In genomic region chr4:59381007-59381743, GRCm38 (mm10) we compare ENCODE assay signal across 9 mouse cellular contexts. TPM values are rescaled to one million over a fixed set of nuclear protein-coding genes. Genes with fewer than 3 reads are reported as not detected.
DNase-seq lines count a peak whose midpoint lies in the region; ATAC-seq and TF ChIP-seq lines count a peak whose summit lies in the region.
"Had no signal": no experiment of that assay in that cellular context is flagged by ENCODE, and none has a peak within 500 bp of the region (broad histone marks: within the 10 kb centered on the region; RNA-seq: fewer than 3 reads in every experiment).

No protein-coding gene starts in this region.

- 71% methylated on average over 13 of the region's 13 CpGs for WGBS in heart, embryonic 11.5 days (ENCODE audit: insufficient replicate concordance)
- WGBS in intestine, embryonic 16.5 days = 67% methylated on average over 13 of the region's 13 CpGs
- WGBS in neural tube, embryonic 15.5 days = 58% methylated on average over 13 of the region's 13 CpGs

- no peak for ATAC-seq in heart, embryonic 11.5 days (replicated peaks; ENCODE audit: insufficient number of reproducible peaks, low FRiP score, low TSS enrichment)
- peak; percentile 42 for ATAC-seq in intestine, embryonic 16.5 days
- peak; percentile 82 for ATAC-seq in neural tube, embryonic 15.5 days (ENCODE audit: low FRiP score)

- no peak overlapping the region for H3K4me2 ChIP-seq in heart, embryonic 11.5 days
- H3K4me2 ChIP-seq in intestine, embryonic 16.5 days (ENCODE audit: low read depth, low read length) = no peak overlapping the region
- no peak overlapping the region for H3K4me2 ChIP-seq in neural tube, embryonic 15.5 days

- H3K9me3 ChIP-seq in heart, embryonic 11.5 days (replicated peaks; ENCODE audit: control insufficient read depth, low read length) = no peaks in the 10 kb centered on the region
- no peaks in the 10 kb centered on the region for H3K9me3 ChIP-seq in intestine, embryonic 16.5 days (ENCODE audit: control insufficient read depth, low read length)
- H3K9me3 ChIP-seq in neural tube, embryonic 15.5 days (replicated peaks) = no peaks in the 10 kb centered on the region
- H3K9me3 ChIP-seq: G1E had no signal

- no peak for TF ChIP-seq POLR2A in brain, embryonic 14.5 days (IDR thresholded peaks at IDR 0.05; ENCODE audit: borderline replicate concordance, extremely low read depth, insufficient read depth, insufficient read length, poor library complexity, severe bottlenecking)

- intact Hi-C loops in left cerebral cortex, adult 2 months (cut with DNase I) = loop anchor here (1.0 to 5.0 kb wide), 5 partner anchors 81 to 491 kb away; partner anchors contain the start of gene Ptbp3

- H3K27me3 ChIP-seq in heart, embryonic 11.5 days (ENCODE audit: control insufficient read depth, insufficient read depth, low read length) = no peaks in the 10 kb centered on the region
- H3K27me3 ChIP-seq in intestine, embryonic 16.5 days (replicated peaks; ENCODE audit: control insufficient read depth, insufficient read depth, low read length) = no peaks in the 10 kb centered on the region
- no peaks in the 10 kb centered on the region for H3K27me3 ChIP-seq in neural tube, embryonic 15.5 days (replicated peaks)

- no peak overlapping the region for H3K4me3 ChIP-seq in heart, embryonic 11.5 days (ENCODE audit: low read depth, low read length)
- no peak overlapping the region for H3K4me3 ChIP-seq in intestine, embryonic 16.5 days (ENCODE audit: low read length)
- H3K4me3 ChIP-seq in left cerebral cortex, adult 2 months = no peak overlapping the region
- no peak overlapping the region for H3K4me3 ChIP-seq in neural tube, embryonic 15.5 days (replicated peaks)

- no peak overlapping the region for H3K9ac ChIP-seq in heart, embryonic 11.5 days (ENCODE audit: low read depth, low read length)
- H3K9ac ChIP-seq in intestine, embryonic 16.5 days (ENCODE audit: low read depth, low read length) = no peak overlapping the region
- H3K9ac ChIP-seq in neural tube, embryonic 15.5 days (replicated peaks) = no peak overlapping the region

- H3K36me3 ChIP-seq in heart, embryonic 11.5 days (ENCODE audit: control insufficient read depth, insufficient read depth, low read length) = no peaks in the 10 kb centered on the region; the same call in 1 of the 2 replicates
- H3K36me3 ChIP-seq in intestine, embryonic 16.5 days (ENCODE audit: control insufficient read depth, insufficient read depth, low read length) = 0 out of 2 replicates have a peak, but pooled peaks cover 3% of the 10 kb centered on the region
- H3K36me3 ChIP-seq in neural tube, embryonic 15.5 days = no peaks in the 10 kb centered on the region

- DNase-seq in heart, adult 18-20 months = peak; percentile 75 to 81
- peak; percentile 81 for DNase-seq in brain, embryonic 14.5 days (ENCODE audit: low read depth)
- DNase-seq in frontal cortex, postnatal 14 days (ENCODE audit: low spot score in 2 of 2) = peak; percentile 71 to 79
- peak; percentile 62 to 81 for DNase-seq in left cerebral cortex, adult 2 months (ENCODE audit: extremely low spot score in 1 of 2, low spot score in 2 of 2)
- DNase-seq in c-Kit-positive CD71-positive TER-119-positive erythroid progenitor cells, embryonic 14.5 days (ENCODE audit: low spot score) = no peak

- no peak overlapping the region for H3K27ac ChIP-seq in heart, embryonic 11.5 days (ENCODE audit: low read depth, low read length)
- no peak overlapping the region for H3K27ac ChIP-seq in intestine, embryonic 16.5 days (ENCODE audit: low read length)
- peak overlapping the region; percentile 53; the same call in 1 of the 2 replicates for H3K27ac ChIP-seq in left cerebral cortex, adult 2 months
- no peak overlapping the region for H3K27ac ChIP-seq in neural tube, embryonic 15.5 days (replicated peaks)

- 0 out of 2 replicates have a peak, but pooled peaks cover 2% of the 10 kb centered on the region for H3K4me1 ChIP-seq in heart, embryonic 11.5 days (ENCODE audit: control insufficient read depth, insufficient read depth, low read length)
- H3K4me1 ChIP-seq in intestine, embryonic 16.5 days (ENCODE audit: control insufficient read depth, insufficient read depth, low read length) = peaks cover 3% of the 10 kb centered on the region; the same call in 1 of the 2 replicates
- H3K4me1 ChIP-seq in neural tube, embryonic 15.5 days = peaks cover 8% of the 10 kb centered on the region

- TF ChIP-seq CTCF in brain, embryonic 14.5 days (IDR thresholded peaks at IDR 0.05; ENCODE audit: borderline replicate concordance, extremely low read depth, insufficient read depth, insufficient read length) = peak; percentile 60; the same call in 1 of the 2 replicates
- TF ChIP-seq CTCF in left cerebral cortex, adult 2 months (IDR thresholded peaks at IDR 0.05) = peak; percentile 74

RNA-seq across cellular contexts. Expression of gene Susd1, which starts 57.3 kb away (rescaled TPM):
- 1 to 10 TPM in 1 of 2 experiments, under 1 TPM in 1; 0.95 to 1.4 TPM for total RNA-seq in heart, adult 18-20 months (2021)
- polyA plus RNA-seq in heart, embryonic 11.5 days (2014; fragmentation: Nextera tagmentation; extraction: Ambion mirVana) = 5.4 and 7.0 TPM in 2 replicates
- 2.3 and 3.7 TPM in 2 replicates for polyA plus RNA-seq in brain, embryonic 14.5 days (2012; rRNA removed)
- polyA plus RNA-seq in intestine, embryonic 16.5 days (2015; fragmentation: Nextera tagmentation; extraction: Ambion mirVana) = 12.7 and 13.0 TPM in 2 replicates
- total RNA-seq in left cerebral cortex, adult 2 months (2021) = 1 to 10 TPM; 7.1 to 7.5 TPM
- 2.8 and 5.5 TPM in 2 replicates for polyA plus RNA-seq in neural tube, embryonic 15.5 days (2015; fragmentation: Nextera tagmentation; extraction: Ambion mirVana)
